ENCODE assay signal across 30 mouse cellular contexts in the genomic region with DNA sequence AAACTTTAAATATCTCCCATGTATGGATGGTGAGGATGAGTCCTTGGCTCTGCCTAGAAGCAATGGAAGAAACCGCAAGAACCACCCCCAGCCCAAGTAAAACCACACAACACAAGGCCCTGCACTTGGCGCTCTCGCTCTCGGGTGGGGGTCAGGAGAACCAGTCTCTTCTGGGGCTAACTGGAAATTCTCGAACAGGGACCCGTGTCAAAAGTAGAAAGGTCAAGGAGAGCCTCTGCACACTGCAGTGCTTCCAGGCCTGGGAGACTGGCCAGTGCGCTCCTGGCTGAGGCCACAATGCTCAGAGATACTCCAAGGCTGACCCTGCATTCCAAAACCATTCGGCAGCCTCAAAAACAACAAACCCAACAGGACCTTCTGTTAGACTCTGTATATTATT. TPM values are rescaled to one million over a fixed set of nuclear protein-coding genes. Genes with fewer than 3 reads are reported as not detected.
DNase-seq lines count a peak whose midpoint lies in the region; ATAC-seq and TF ChIP-seq lines count a peak whose summit lies in the region.
"Had no signal": no experiment of that assay in that cellular context is flagged by ENCODE, and none has a peak within 500 bp of the region (broad histone marks: within the 10 kb centered on the region; RNA-seq: fewer than 3 reads in every experiment).

No protein-coding gene starts in this region.

- H3K27ac ChIP-seq in embryonic facial prominence, embryonic 13.5 days, result no peak overlapping the region
- H3K27ac ChIP-seq in embryonic facial prominence, embryonic 10.5 days (replicated peaks), result no peak overlapping the region
- H3K27ac ChIP-seq in intestine, postnatal 0 days (ENCODE audit: low read depth, low read length), result no peak overlapping the region
- H3K27ac ChIP-seq: embryonic facial prominence, embryonic 15.5 days; heart, embryonic 15.5 days; hindbrain, embryonic 14.5 days; hindbrain, postnatal 0 days had no signal

- H3K27me3 ChIP-seq in embryonic facial prominence, embryonic 13.5 days, result no peaks in the 10 kb centered on the region
- no peaks in the 10 kb centered on the region for H3K27me3 ChIP-seq in embryonic facial prominence, embryonic 10.5 days (replicated peaks; ENCODE audit: low read depth, poor library complexity, severe bottlenecking)
- no peaks in the 10 kb centered on the region for H3K27me3 ChIP-seq in intestine, postnatal 0 days (replicated peaks; ENCODE audit: control insufficient read depth, insufficient read depth, low read length)
- H3K27me3 ChIP-seq: CH12.LX; embryonic facial prominence, embryonic 15.5 days; heart, embryonic 12.5 days; heart, embryonic 15.5 days; Patski had no signal

- TF ChIP-seq CTCF in intestine, postnatal 0 days (IDR thresholded peaks at IDR 0.05; ENCODE audit: low read depth), result no peak

- no peak overlapping the region for H3K4me3 ChIP-seq in embryonic facial prominence, embryonic 13.5 days
- no peak overlapping the region for H3K4me3 ChIP-seq in embryonic facial prominence, embryonic 10.5 days
- H3K4me3 ChIP-seq in intestine, postnatal 0 days (ENCODE audit: low read depth, low read length), result no peak overlapping the region
- H3K4me3 ChIP-seq: embryonic facial prominence, embryonic 15.5 days; heart, embryonic 12.5 days; heart, embryonic 15.5 days had no signal

- H3K9me3 ChIP-seq in embryonic facial prominence, embryonic 13.5 days, result no peaks in the 10 kb centered on the region
- no peaks in the 10 kb centered on the region for H3K9me3 ChIP-seq in embryonic facial prominence, embryonic 10.5 days
- H3K9me3 ChIP-seq in intestine, postnatal 0 days (ENCODE audit: control insufficient read depth), result no peaks in the 10 kb centered on the region
- H3K9me3 ChIP-seq: embryonic facial prominence, embryonic 15.5 days; G1E; heart, embryonic 12.5 days; heart, embryonic 15.5 days had no signal

- 89% methylated on average over 8 of the region's 8 CpGs for WGBS in embryonic facial prominence, embryonic 13.5 days
- WGBS in embryonic facial prominence, embryonic 10.5 days, result 93% methylated on average over 8 of the region's 8 CpGs
- 92% methylated on average over 8 of the region's 8 CpGs for WGBS in intestine, postnatal 0 days

- peaks cover 77% of the 10 kb centered on the region for H3K36me3 ChIP-seq in embryonic facial prominence, embryonic 13.5 days
- peaks cover 80% of the 10 kb centered on the region for H3K36me3 ChIP-seq in embryonic facial prominence, embryonic 10.5 days (replicated peaks)
- peaks cover 53% of the 10 kb centered on the region for H3K36me3 ChIP-seq in intestine, postnatal 0 days (ENCODE audit: control insufficient read depth, insufficient read depth)

- ATAC-seq in embryonic facial prominence, embryonic 13.5 days (ENCODE audit: insufficient number of reproducible peaks, insufficient read depth, low FRiP score, low TSS enrichment, low read depth), result no peak
- no peak for ATAC-seq in intestine, postnatal 0 days
- ATAC-seq: forebrain, embryonic 14.5 days; forebrain, postnatal 0 days; hindbrain, postnatal 0 days; inflammation-experienced regulatory T-cells, adult 6 months; intestine, embryonic 16.5 days; Patski had no signal

- intact Hi-C loops in heart, postnatal 14 days (cut with DNase I), result no loop called here

- no peak for DNase-seq in embryonic facial prominence, embryonic 10.5 days (ENCODE audit: low spot score)
- DNase-seq in adrenal gland, adult 18-20 months (ENCODE audit: low spot score in 2 of 2), result peak; percentile 38 to 56
- peak; percentile 78 for DNase-seq in adrenal gland, adult 8-10 months
- DNase-seq in adrenal gland, postnatal 25 days, result peak; percentile 62
- no peak for DNase-seq in heart, postnatal 14 days
- DNase-seq: B cell, adult 2 months; cerebellum, adult 11 months; cerebellum, adult 2 months; cerebellum, postnatal 10 days; cerebellum, postnatal 36 days; embryo, embryonic 11 days; forebrain, postnatal 0 days; gastrocnemius, postnatal 25 days; heart, adult 18-20 months; heart, postnatal 10 days; heart, postnatal 4 days; kidney, adult 2 months had no signal

- H3K9ac ChIP-seq in embryonic facial prominence, embryonic 13.5 days, result 0 out of 2 replicates have a peak overlapping the region, but pooled peaks have one; percentile 32
- H3K9ac ChIP-seq in intestine, postnatal 0 days (ENCODE audit: low read depth, low read length), result no peak overlapping the region
- H3K9ac ChIP-seq: embryonic facial prominence, embryonic 15.5 days; forebrain, postnatal 0 days; heart, embryonic 12.5 days; heart, embryonic 15.5 days; hindbrain, embryonic 14.5 days had no signal

- H3K4me2 ChIP-seq in embryonic facial prominence, embryonic 13.5 days, result no peak overlapping the region
- no peak overlapping the region for H3K4me2 ChIP-seq in intestine, postnatal 0 days (replicated peaks; ENCODE audit: low read depth)
- H3K4me2 ChIP-seq: embryonic facial prominence, embryonic 15.5 days; heart, embryonic 12.5 days; heart, embryonic 15.5 days; hindbrain, embryonic 14.5 days had no signal

- H3K4me1 ChIP-seq in embryonic facial prominence, embryonic 13.5 days, result peaks cover 14% of the 10 kb centered on the region
- peaks cover 14% of the 10 kb centered on the region for H3K4me1 ChIP-seq in embryonic facial prominence, embryonic 10.5 days
- H3K4me1 ChIP-seq in intestine, postnatal 0 days (replicated peaks; ENCODE audit: control insufficient read depth, insufficient read depth, low read length), result no peaks in the 10 kb centered on the region

RNA-seq across cellular contexts. Expression of gene Brd3os, which starts 4.7 kb away (rescaled TPM):
- polyA plus RNA-seq in embryonic facial prominence, embryonic 13.5 days (2015; fragmentation: Nextera tagmentation; extraction: Ambion mirVana), result 15.4 and 15.7 TPM in 2 replicates
- polyA plus RNA-seq in embryonic facial prominence, embryonic 10.5 days (2016; fragmentation: Nextera tagmentation; extraction: Ambion mirVana), result 8.8 and 8.9 TPM in 2 replicates
- 1 to 10 TPM; 6.5 to 8.2 TPM for total RNA-seq in adrenal gland, adult 18-20 months (2021)
- total RNA-seq in adrenal gland, adult 8-10 months (2022), result 10 to 100 TPM in 3 of 4 experiments, 1 to 10 TPM in 1; 9.3 to 21.5 (median 15.3) TPM
- 11.0 and 12.8 TPM in 2 replicates for total RNA-seq in adrenal gland, postnatal 25 days (2021)
- total RNA-seq in heart, postnatal 14 days (2021), result 1 to 10 TPM; 1.2 TPM
- 1.5 and 1.8 TPM in 2 replicates for polyA plus RNA-seq in intestine, postnatal 0 days (2015; fragmentation: Nextera tagmentation; extraction: Ambion mirVana)
- polyA plus RNA-seq: inflammation-experienced regulatory T-cells, adult 6 months had no signal

RNA-seq across cellular contexts. Expression of gene Vav2, which starts 20.0 kb away (rescaled TPM):
- 5.2 and 5.4 TPM in 2 replicates for polyA plus RNA-seq in embryonic facial prominence, embryonic 13.5 days (2015; fragmentation: Nextera tagmentation; extraction: Ambion mirVana)
- 10.3 and 11.3 TPM in 2 replicates for polyA plus RNA-seq in embryonic facial prominence, embryonic 10.5 days (2016; fragmentation: Nextera tagmentation; extraction: Ambion mirVana)
- 10 to 100 TPM; 24.5 to 25.2 TPM for total RNA-seq in adrenal gland, adult 18-20 months (2021)
- total RNA-seq in adrenal gland, adult 8-10 months (2022), result 10 to 100 TPM; 23.4 to 55.4 (median 39.0) TPM
- 25.0 and 26.8 TPM in 2 replicates for total RNA-seq in adrenal gland, postnatal 25 days (2021)
- total RNA-seq in heart, postnatal 14 days (2021), result 10 to 100 TPM; 14.4 to 15.0 TPM
- 5.4 and 6.8 TPM in 2 replicates for polyA plus RNA-seq in intestine, postnatal 0 days (2015; fragmentation: Nextera tagmentation; extraction: Ambion mirVana)

Comparison
In these comparisons a context has a peak if more than half of its experiments do, and no peak if none do; other contexts are left out.
1. DNase-seq: peak in adrenal gland, adult 18-20 months (2 of 2), adrenal gland, adult 8-10 months (single experiment) and adrenal gland, postnatal 25 days (single experiment); none in embryonic facial prominence, embryonic 10.5 days (single experiment) and heart, postnatal 14 days (0 of 2).